Mouse (Mus musculus): Measurements from ENCODE around the gene Nell1. TPM values are rescaled to one million over a fixed set of nuclear protein-coding genes. Genes with fewer than 3 reads are reported as not detected.

Nell1 gene
- polyA plus RNA-seq, 1 experiment from 2014 or later = 0.69 TPM

- Histone ChIP-seq H3K9ac (ENCODE audit: low read depth, low read length) (no peak overlapping the region), H3K27ac (ENCODE audit: low read depth, low read length) (no peak overlapping the region), H3K4me3 (ENCODE audit: low read depth, low read length) (no peak overlapping the region), H3K4me1 (ENCODE audit: control insufficient read depth, insufficient read depth, low read length) (no peaks in the 10 kb centered on the region), H3K9me3 (replicated peaks; ENCODE audit: control insufficient read depth, low read length) (no peaks in the 10 kb centered on the region), H3K4me2 (no peak overlapping the region), H3K36me3 (ENCODE audit: control insufficient read depth, insufficient read depth, low read length) (no peaks in the 10 kb centered on the region), H3K27me3 (ENCODE audit: control insufficient read depth, insufficient read depth, low read length) (no peaks in the 10 kb centered on the region)
- no peak for ATAC-seq (replicated peaks; ENCODE audit: insufficient number of reproducible peaks, low FRiP score, low TSS enrichment)
- WGBS (ENCODE audit: insufficient replicate concordance) = 72% methylated on average over 4 of the region's 4 CpGs
Measured at GRCm38 (mm10) chr7:50374876-50375275, 400.2 kb downstream of the Nell1 start.

GRCm38 (mm10) chr7:50410421-50410820, 435.8 kb downstream of the Nell1 start:
- Histone ChIP-seq H3K4me2 (no peak overlapping the region), H3K27ac (ENCODE audit: low read depth, low read length) (no peak overlapping the region), H3K36me3 (ENCODE audit: control insufficient read depth, insufficient read depth, low read length) (no peaks in the 10 kb centered on the region), H3K9me3 (replicated peaks; ENCODE audit: control insufficient read depth, low read length) (no peaks in the 10 kb centered on the region), H3K9ac (ENCODE audit: low read depth, low read length) (no peak overlapping the region), H3K4me3 (ENCODE audit: low read depth, low read length) (no peak overlapping the region), H3K4me1 (ENCODE audit: control insufficient read depth, insufficient read depth, low read length) (no peaks in the 10 kb centered on the region), H3K27me3 (ENCODE audit: control insufficient read depth, insufficient read depth, low read length) (no peaks in the 10 kb centered on the region)
- 72% methylated on average over 2 of the region's 2 CpGs for WGBS (ENCODE audit: insufficient replicate concordance)
- no peak for ATAC-seq (replicated peaks; ENCODE audit: insufficient number of reproducible peaks, low FRiP score, low TSS enrichment)

- ATAC-seq (replicated peaks; ENCODE audit: insufficient number of reproducible peaks, low FRiP score, low TSS enrichment) = no peak
- no peaks in the 10 kb centered on the region for H3K9me3 ChIP-seq (replicated peaks; ENCODE audit: control insufficient read depth, low read length)
- H3K36me3 ChIP-seq (ENCODE audit: control insufficient read depth, insufficient read depth, low read length) = no peaks in the 10 kb centered on the region
- H3K4me2 ChIP-seq = no peak overlapping the region
- no peaks in the 10 kb centered on the region for H3K4me1 ChIP-seq (ENCODE audit: control insufficient read depth, insufficient read depth, low read length)
- WGBS (ENCODE audit: insufficient replicate concordance) = 71% methylated on average over 2 of the region's 2 CpGs
- no peak overlapping the region for H3K27ac ChIP-seq (ENCODE audit: low read depth, low read length)
- H3K4me3 ChIP-seq (ENCODE audit: low read depth, low read length) = no peak overlapping the region
- H3K27me3 ChIP-seq (ENCODE audit: control insufficient read depth, insufficient read depth, low read length) = no peaks in the 10 kb centered on the region
- H3K9ac ChIP-seq (ENCODE audit: low read depth, low read length) = no peak overlapping the region
Measured at GRCm38 (mm10) chr7:50419976-50420375, 445.3 kb downstream of the Nell1 start.

- Histone ChIP-seq H3K27ac (ENCODE audit: low read depth, low read length) (no peak overlapping the region), H3K9me3 (replicated peaks; ENCODE audit: control insufficient read depth, low read length) (no peaks in the 10 kb centered on the region), H3K4me1 (ENCODE audit: control insufficient read depth, insufficient read depth, low read length) (no peaks in the 10 kb centered on the region), H3K9ac (ENCODE audit: low read depth, low read length) (no peak overlapping the region), H3K36me3 (ENCODE audit: control insufficient read depth, insufficient read depth, low read length) (no peaks in the 10 kb centered on the region), H3K27me3 (ENCODE audit: control insufficient read depth, insufficient read depth, low read length) (no peaks in the 10 kb centered on the region), H3K4me3 (ENCODE audit: low read depth, low read length) (no peak overlapping the region), H3K4me2 (no peak overlapping the region)
- ATAC-seq (replicated peaks; ENCODE audit: insufficient number of reproducible peaks, low FRiP score, low TSS enrichment) = no peak
- 94% methylated on average over 1 of the region's 1 CpGs for WGBS (ENCODE audit: insufficient replicate concordance)
Measured at GRCm38 (mm10) chr7:50422422-50423195, 447.9 kb downstream of the Nell1 start.

- WGBS (ENCODE audit: insufficient replicate concordance) = 76% methylated on average over 5 of the region's 5 CpGs
- no peaks in the 10 kb centered on the region for H3K36me3 ChIP-seq (ENCODE audit: control insufficient read depth, insufficient read depth, low read length)
- no peaks in the 10 kb centered on the region for H3K9me3 ChIP-seq (replicated peaks; ENCODE audit: control insufficient read depth, low read length)
- H3K9ac ChIP-seq (ENCODE audit: low read depth, low read length) = no peak overlapping the region
- no peaks in the 10 kb centered on the region for H3K27me3 ChIP-seq (ENCODE audit: control insufficient read depth, insufficient read depth, low read length)
- ATAC-seq (replicated peaks; ENCODE audit: insufficient number of reproducible peaks, low FRiP score, low TSS enrichment) = no peak
- H3K27ac ChIP-seq (ENCODE audit: low read depth, low read length) = no peak overlapping the region
- no peaks in the 10 kb centered on the region for H3K4me1 ChIP-seq (ENCODE audit: control insufficient read depth, insufficient read depth, low read length)
- no peak overlapping the region for H3K4me2 ChIP-seq
- H3K4me3 ChIP-seq (ENCODE audit: low read depth, low read length) = no peak overlapping the region
Measured at GRCm38 (mm10) chr7:50429725-50430124, 455.1 kb downstream of the Nell1 start.

- H3K9me3 ChIP-seq (replicated peaks; ENCODE audit: control insufficient read depth, low read length) = no peaks in the 10 kb centered on the region
- no peak overlapping the region for H3K4me2 ChIP-seq
- no peak overlapping the region for H3K9ac ChIP-seq (ENCODE audit: low read depth, low read length)
- no peak for ATAC-seq (replicated peaks; ENCODE audit: insufficient number of reproducible peaks, low FRiP score, low TSS enrichment)
- no peaks in the 10 kb centered on the region for H3K4me1 ChIP-seq (ENCODE audit: control insufficient read depth, insufficient read depth, low read length)
- H3K4me3 ChIP-seq (ENCODE audit: low read depth, low read length) = no peak overlapping the region
- no peaks in the 10 kb centered on the region for H3K27me3 ChIP-seq (ENCODE audit: control insufficient read depth, insufficient read depth, low read length)
- H3K36me3 ChIP-seq (ENCODE audit: control insufficient read depth, insufficient read depth, low read length) = no peaks in the 10 kb centered on the region
- H3K27ac ChIP-seq (ENCODE audit: low read depth, low read length) = no peak overlapping the region
Measured at GRCm38 (mm10) chr7:50441237-50441636, 466.6 kb downstream of the Nell1 start.

- ATAC-seq (replicated peaks; ENCODE audit: insufficient number of reproducible peaks, low FRiP score, low TSS enrichment) = no peak
- Histone ChIP-seq H3K27me3 (ENCODE audit: control insufficient read depth, insufficient read depth, low read length) (no peaks in the 10 kb centered on the region), H3K4me1 (ENCODE audit: control insufficient read depth, insufficient read depth, low read length) (no peaks in the 10 kb centered on the region), H3K36me3 (ENCODE audit: control insufficient read depth, insufficient read depth, low read length) (no peaks in the 10 kb centered on the region), H3K9me3 (replicated peaks; ENCODE audit: control insufficient read depth, low read length) (no peaks in the 10 kb centered on the region), H3K4me3 (ENCODE audit: low read depth, low read length) (no peak overlapping the region), H3K4me2 (no peak overlapping the region), H3K9ac (ENCODE audit: low read depth, low read length) (no peak overlapping the region), H3K27ac (ENCODE audit: low read depth, low read length) (no peak overlapping the region)
- 80% methylated on average over 4 of the region's 4 CpGs for WGBS (ENCODE audit: insufficient replicate concordance)
Measured at GRCm38 (mm10) chr7:50447316-50447715, 472.7 kb downstream of the Nell1 start.

GRCm38 (mm10) chr7:50467742-50468141, 493.1 kb downstream of the Nell1 start:
- Histone ChIP-seq H3K36me3 (ENCODE audit: control insufficient read depth, insufficient read depth, low read length) (no peaks in the 10 kb centered on the region), H3K4me3 (ENCODE audit: low read depth, low read length) (no peak overlapping the region), H3K4me1 (ENCODE audit: control insufficient read depth, insufficient read depth, low read length) (no peaks in the 10 kb centered on the region), H3K27me3 (ENCODE audit: control insufficient read depth, insufficient read depth, low read length) (no peaks in the 10 kb centered on the region), H3K27ac (ENCODE audit: low read depth, low read length) (no peak overlapping the region), H3K9ac (ENCODE audit: low read depth, low read length) (no peak overlapping the region), H3K4me2 (no peak overlapping the region), H3K9me3 (replicated peaks; ENCODE audit: control insufficient read depth, low read length) (no peaks in the 10 kb centered on the region)
- 86% methylated on average over 6 of the region's 6 CpGs for WGBS (ENCODE audit: insufficient replicate concordance)
- ATAC-seq (replicated peaks; ENCODE audit: insufficient number of reproducible peaks, low FRiP score, low TSS enrichment) = no peak

GRCm38 (mm10) chr7:50470555-50470954, 495.9 kb downstream of the Nell1 start:
- H3K9me3 ChIP-seq (replicated peaks; ENCODE audit: control insufficient read depth, low read length) = no peaks in the 10 kb centered on the region
- no peaks in the 10 kb centered on the region for H3K27me3 ChIP-seq (ENCODE audit: control insufficient read depth, insufficient read depth, low read length)
- no peaks in the 10 kb centered on the region for H3K36me3 ChIP-seq (ENCODE audit: control insufficient read depth, insufficient read depth, low read length)
- no peak overlapping the region for H3K4me2 ChIP-seq
- no peak for ATAC-seq (replicated peaks; ENCODE audit: insufficient number of reproducible peaks, low FRiP score, low TSS enrichment)
- H3K4me1 ChIP-seq (ENCODE audit: control insufficient read depth, insufficient read depth, low read length) = no peaks in the 10 kb centered on the region
- H3K9ac ChIP-seq (ENCODE audit: low read depth, low read length) = no peak overlapping the region
- H3K27ac ChIP-seq (ENCODE audit: low read depth, low read length) = no peak overlapping the region
- WGBS (ENCODE audit: insufficient replicate concordance) = 80% methylated on average over 3 of the region's 3 CpGs
- H3K4me3 ChIP-seq (ENCODE audit: low read depth, low read length) = no peak overlapping the region
